Mouse (Mus musculus) ES-Bruce4 (cell line): ENCODE measurements around the gene Il5. TPM values are rescaled to one million over a fixed set of nuclear protein-coding genes. Genes with fewer than 3 reads are reported as not detected.

ENCODE experiments used
- H3K27ac ChIP-seq: 2 replicates; pipeline ENCODE4 v1.5.1; 2012; ENCODE audit warnings: low read length, inconsistent platforms; ENCODE audit not compliant: insufficient read depth
- H3K27me3 ChIP-seq: 2 replicates; pipeline ENCODE4 v1.6.1; 2012; ENCODE audit warnings: mild to moderate bottlenecking, low read length, inconsistent platforms; ENCODE audit not compliant: control insufficient read depth, poor library complexity, insufficient read depth, severe bottlenecking
- H3K36me3 ChIP-seq: 2 replicates; pipeline ENCODE4 v1.6.1; 2012; ENCODE audit warnings: inconsistent platforms, mild to moderate bottlenecking, low read length, moderate library complexity; ENCODE audit not compliant: control insufficient read depth, poor library complexity, insufficient read depth, severe bottlenecking
- H3K4me1 ChIP-seq: one replicate; pipeline ENCODE4 v1.8.1; 2011; ENCODE audit warnings: low read length; ENCODE audit not compliant: control insufficient read depth, insufficient read depth
- H3K4me3 ChIP-seq: 2 replicates; pipeline ENCODE4 v1.5.1; 2011; ENCODE audit warnings: low read depth, mild to moderate bottlenecking, low read length
- H3K9ac ChIP-seq: 2 replicates; pipeline ENCODE4 v1.6.1; 2012; ENCODE audit warnings: low read depth, mild to moderate bottlenecking, inconsistent platforms; ENCODE audit not compliant: poor library complexity, severe bottlenecking
- H3K9me3 ChIP-seq: replicated peaks from 2 replicates; pipeline ENCODE4 v1.6.1; 2012; ENCODE audit warnings: mild to moderate bottlenecking, low read length, inconsistent platforms; ENCODE audit not compliant: control insufficient read depth, poor library complexity, insufficient read depth, severe bottlenecking
- CTCF ChIP-seq: IDR thresholded peaks from one replicate; pipeline ENCODE4 v1.8.1; 2011; ENCODE audit warnings: low read depth, low read length
- EP300 ChIP-seq: IDR thresholded peaks from 2 replicates; pipeline ENCODE4 v1.6.1; 2011; ENCODE audit warnings: low read depth, low read length; ENCODE audit not compliant: insufficient read depth
- POLR2A ChIP-seq: IDR thresholded peaks from one replicate; pipeline ENCODE4 v1.8.1; 2011; ENCODE audit warnings: low read length; ENCODE audit not compliant: insufficient read depth
- polyA plus RNA-seq: library from polyadenylated mRNA; stranded (reverse); fragments of >200 nt; gene quantifications from 2 replicates; pipeline ENCODE4 v1.2.4, GENCODE M21; 2011; ENCODE audit warnings: low read depth; ENCODE audit not compliant: missing spikeins, insufficient read depth, insufficient read length

Il5 gene
- polyA plus RNA-seq, 1 experiment = not detected

GRCm38 (mm10) chr11:53719701-53720100 is 893 bp upstream of the Il5 start:
- H3K9ac ChIP-seq = no peak overlapping the region
- no peaks in the 10 kb centered on the region for H3K4me1 ChIP-seq
- H3K27ac ChIP-seq = no peak overlapping the region
- no peak overlapping the region for H3K4me3 ChIP-seq
- no peaks in the 10 kb centered on the region for H3K9me3 ChIP-seq
- TF ChIP-seq POLR2A = no peak
- H3K36me3 ChIP-seq = no peaks in the 10 kb centered on the region
- no peaks in the 10 kb centered on the region for H3K27me3 ChIP-seq

- Histone ChIP-seq H3K4me3 (no peak overlapping the region), H3K27me3 (no peaks in the 10 kb centered on the region), H3K9me3 (no peaks in the 10 kb centered on the region), H3K4me1 (no peaks in the 10 kb centered on the region), H3K36me3 (no peaks in the 10 kb centered on the region), H3K9ac (no peak overlapping the region), H3K27ac (no peak overlapping the region)
- TF ChIP-seq EP300 (no peak), CTCF (no peak), POLR2A (no peak)
Measured at GRCm38 (mm10) chr11:53731457-53731856, 10.9 kb downstream of the Il5 start.

GRCm38 (mm10) chr11:53732244-53732643 is 11.7 kb downstream of the Il5 start:
- Histone ChIP-seq H3K9ac (no peak overlapping the region), H3K27ac (no peak overlapping the region), H3K36me3 (no peaks in the 10 kb centered on the region), H3K4me1 (no peaks in the 10 kb centered on the region), H3K9me3 (no peaks in the 10 kb centered on the region), H3K4me3 (no peak overlapping the region), H3K27me3 (no peaks in the 10 kb centered on the region)
- TF ChIP-seq POLR2A (no peak), EP300 (no peak), CTCF (no peak)

GRCm38 (mm10) chr11:53733824-53734223 is 13.2 kb downstream of the Il5 start:
- no peak overlapping the region for H3K27ac ChIP-seq
- TF ChIP-seq EP300 (no peak), POLR2A (no peak), CTCF (no peak)
- no peak overlapping the region for H3K9ac ChIP-seq
- no peaks in the 10 kb centered on the region for H3K9me3 ChIP-seq
- no peaks in the 10 kb centered on the region for H3K27me3 ChIP-seq
- no peak overlapping the region for H3K4me3 ChIP-seq
- no peaks in the 10 kb centered on the region for H3K36me3 ChIP-seq
- no peaks in the 10 kb centered on the region for H3K4me1 ChIP-seq

- Histone ChIP-seq H3K27ac (no peak overlapping the region), H3K4me3 (no peak overlapping the region), H3K36me3 (no peaks in the 10 kb centered on the region), H3K9me3 (no peaks in the 10 kb centered on the region), H3K4me1 (no peaks in the 10 kb centered on the region), H3K9ac (no peak overlapping the region), H3K27me3 (no peaks in the 10 kb centered on the region)
- TF ChIP-seq EP300 = no peak
- TF ChIP-seq POLR2A = no peak
- TF ChIP-seq CTCF = no peak
Measured at GRCm38 (mm10) chr11:53734431-53734830, 13.8 kb downstream of the Il5 start.

- TF ChIP-seq CTCF = no peak
- TF ChIP-seq POLR2A = no peak
- no peaks in the 10 kb centered on the region for H3K36me3 ChIP-seq
- H3K9ac ChIP-seq = no peak overlapping the region
- H3K27ac ChIP-seq = no peak overlapping the region
- no peak overlapping the region for H3K4me3 ChIP-seq
- H3K4me1 ChIP-seq = no peaks in the 10 kb centered on the region
- H3K27me3 ChIP-seq = no peaks in the 10 kb centered on the region
- H3K9me3 ChIP-seq = no peaks in the 10 kb centered on the region
Measured at GRCm38 (mm10) chr11:53734970-53735681, 14.5 kb downstream of the Il5 start.
